Mouse (Mus musculus): Measurements from ENCODE around the gene Nudt12.

The Nudt12 gene

DNA sequence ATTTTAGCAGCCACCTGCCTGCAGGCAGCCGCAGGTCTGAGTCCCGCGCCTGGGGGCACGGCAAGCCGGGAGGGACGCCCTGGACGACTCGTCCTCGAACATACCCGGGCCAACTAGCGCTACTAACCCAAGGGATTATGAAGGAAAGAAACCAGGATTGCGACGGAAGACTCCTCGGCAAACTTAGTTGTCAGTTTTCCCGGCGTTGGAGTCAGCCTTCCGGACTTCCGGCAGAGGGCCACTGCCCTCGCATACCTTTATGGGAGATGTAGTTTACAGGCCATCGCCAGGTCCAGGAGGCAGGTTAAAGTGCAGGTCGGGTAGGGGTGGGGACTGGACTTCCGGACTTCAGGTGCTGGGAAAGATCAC lies at the start of gene Nudt12:
TSS of gene Nudt12 (minus strand) at position 282 of the 369 bp plus-strand sequence.
- DNase-seq (ENCODE audit: low spot score) = peak; percentile 39

DNA sequence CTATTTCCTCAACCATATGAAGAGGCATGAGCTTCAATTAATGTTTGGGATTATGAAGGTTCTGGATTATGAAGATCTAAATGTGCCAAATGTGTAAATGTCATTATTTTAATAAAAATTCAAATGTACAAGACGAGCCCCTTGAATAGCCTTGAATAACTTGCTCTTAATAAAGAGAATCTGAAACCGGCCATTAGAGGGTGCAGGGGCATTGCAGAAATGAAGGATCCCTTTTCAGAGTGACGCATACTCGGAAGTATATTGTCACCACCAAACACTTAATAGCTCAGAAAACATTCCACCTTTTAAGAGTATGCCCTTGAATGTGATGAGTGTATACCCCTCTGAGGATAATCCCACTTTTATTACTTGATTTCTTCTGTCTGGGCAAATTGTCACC lies 40.1 kb upstream of the Nudt12 start:
- no peak for DNase-seq (ENCODE audit: low spot score)

DNA sequence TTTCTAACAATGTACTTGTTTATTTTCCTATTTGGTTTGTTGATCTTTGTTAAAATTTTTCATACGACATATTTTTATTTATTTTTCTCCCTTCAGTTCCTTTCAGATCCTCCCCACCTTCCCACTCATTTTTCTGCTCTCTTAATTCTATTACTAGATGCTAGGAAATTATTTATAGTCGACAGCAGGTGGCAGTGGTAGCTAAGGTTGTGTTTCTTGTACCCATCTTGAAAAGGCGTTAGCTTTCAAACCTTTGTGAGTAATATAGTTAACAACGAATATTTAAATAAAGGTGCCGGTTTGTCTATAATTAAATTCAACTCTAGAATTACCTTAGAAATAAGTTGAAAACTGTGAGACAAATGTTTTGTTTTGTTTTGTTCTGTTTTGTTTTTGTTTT lies 26.6 kb upstream of the Nudt12 start:
- no peak for DNase-seq (ENCODE audit: low spot score)

DNA sequence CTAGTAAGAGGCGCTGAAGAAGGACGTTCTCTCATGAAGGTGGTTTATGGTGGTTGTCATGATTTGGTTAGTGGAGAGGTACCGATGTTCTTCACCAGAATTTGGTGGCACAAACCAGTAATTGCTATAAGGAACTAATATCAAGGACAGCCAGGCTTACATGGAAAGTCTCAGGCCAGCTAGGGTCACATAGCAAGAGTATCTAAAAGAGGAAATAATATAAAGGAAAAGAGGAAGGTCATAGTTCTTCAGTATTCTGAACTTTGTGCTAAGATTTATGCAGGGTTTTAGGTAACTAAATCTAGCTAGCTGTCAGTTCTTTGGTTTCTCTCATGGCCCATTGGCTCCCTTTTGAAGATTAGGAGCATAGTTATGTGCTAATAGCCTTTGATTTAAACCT lies 20.3 kb upstream of the Nudt12 start:
- DNase-seq (ENCODE audit: low spot score) = no peak

DNA sequence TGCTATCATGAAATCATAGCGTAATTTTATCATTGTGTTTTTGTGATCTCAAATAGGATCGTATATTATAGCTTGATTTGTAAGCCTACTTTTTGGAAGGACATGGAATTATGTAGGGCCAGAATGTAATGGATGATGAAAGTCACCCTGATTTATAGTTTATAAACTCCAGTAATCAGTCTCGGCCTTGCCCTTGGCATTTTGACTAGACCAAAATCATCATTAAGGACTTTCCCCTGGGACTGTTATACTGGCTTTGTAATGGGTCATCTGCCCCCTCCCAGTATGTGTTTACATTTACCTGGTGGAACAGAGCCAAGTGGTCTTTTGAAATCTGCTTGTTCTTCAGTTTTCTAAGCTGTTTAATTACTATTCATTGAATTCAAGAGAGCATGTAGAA lies 13.2 kb upstream of the Nudt12 start:
- DNase-seq (ENCODE audit: low spot score) = no peak

DNA sequence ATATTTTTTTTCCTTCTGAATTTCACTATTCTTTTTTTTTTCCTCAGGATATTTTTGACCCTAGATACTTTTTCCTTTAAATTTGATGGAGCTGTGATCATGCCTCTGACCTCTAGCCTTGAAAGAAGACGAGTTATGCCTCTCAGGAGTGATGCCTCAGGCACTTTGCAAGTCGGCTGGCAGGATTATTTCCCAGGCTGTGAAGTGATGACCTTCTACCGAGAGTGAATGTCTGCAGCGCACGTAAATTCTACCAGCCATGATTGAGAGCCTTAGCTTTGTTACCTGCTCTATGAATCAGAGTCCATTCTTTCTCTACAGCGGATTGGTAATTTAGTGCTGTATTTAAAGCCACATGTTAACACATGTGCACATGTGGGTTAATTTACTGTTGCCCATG lies 11.3 kb upstream of the Nudt12 start:
- DNase-seq (ENCODE audit: low spot score) = no peak

DNA sequence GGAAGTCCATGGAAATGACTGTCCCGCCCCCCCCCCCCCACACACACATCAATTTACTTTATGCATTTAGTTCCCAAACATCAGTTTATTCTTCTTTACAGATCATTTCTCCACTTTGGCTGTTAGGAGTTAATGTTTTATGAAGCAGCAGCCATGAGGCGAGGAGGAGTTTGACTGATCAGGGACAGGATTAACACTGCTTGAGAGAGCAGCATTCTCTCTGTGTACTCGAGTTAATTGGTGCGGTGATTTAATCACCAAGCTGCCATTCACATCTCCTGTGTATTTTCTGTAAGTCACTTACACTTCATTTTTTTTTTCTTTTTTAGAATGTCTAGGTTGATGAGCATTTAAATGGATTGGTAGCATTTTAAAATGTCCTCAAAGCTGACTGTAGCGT lies 10.8 kb upstream of the Nudt12 start:
- DNase-seq (ENCODE audit: low spot score) = no peak

DNA sequence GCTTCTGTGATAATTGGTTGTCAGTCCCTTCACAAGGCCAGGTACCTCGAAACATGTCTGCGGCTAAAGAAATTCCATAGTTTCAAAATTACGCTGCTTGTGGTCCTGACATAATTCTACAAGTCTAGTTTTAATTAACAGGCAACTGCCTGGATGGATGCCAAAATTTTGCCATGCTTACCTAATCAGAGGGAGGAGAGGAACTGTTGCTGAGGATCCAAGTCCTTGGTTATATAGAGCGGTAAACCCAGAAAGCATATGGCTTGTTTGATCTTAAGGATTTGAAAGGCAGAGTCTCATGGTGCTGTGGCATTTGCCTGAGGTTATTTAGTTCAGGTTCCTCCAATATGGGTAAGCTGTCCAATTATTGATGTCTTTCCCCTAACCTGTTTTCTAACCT lies 5.5 kb upstream of the Nudt12 start:
- DNase-seq (ENCODE audit: low spot score) = no peak

DNA sequence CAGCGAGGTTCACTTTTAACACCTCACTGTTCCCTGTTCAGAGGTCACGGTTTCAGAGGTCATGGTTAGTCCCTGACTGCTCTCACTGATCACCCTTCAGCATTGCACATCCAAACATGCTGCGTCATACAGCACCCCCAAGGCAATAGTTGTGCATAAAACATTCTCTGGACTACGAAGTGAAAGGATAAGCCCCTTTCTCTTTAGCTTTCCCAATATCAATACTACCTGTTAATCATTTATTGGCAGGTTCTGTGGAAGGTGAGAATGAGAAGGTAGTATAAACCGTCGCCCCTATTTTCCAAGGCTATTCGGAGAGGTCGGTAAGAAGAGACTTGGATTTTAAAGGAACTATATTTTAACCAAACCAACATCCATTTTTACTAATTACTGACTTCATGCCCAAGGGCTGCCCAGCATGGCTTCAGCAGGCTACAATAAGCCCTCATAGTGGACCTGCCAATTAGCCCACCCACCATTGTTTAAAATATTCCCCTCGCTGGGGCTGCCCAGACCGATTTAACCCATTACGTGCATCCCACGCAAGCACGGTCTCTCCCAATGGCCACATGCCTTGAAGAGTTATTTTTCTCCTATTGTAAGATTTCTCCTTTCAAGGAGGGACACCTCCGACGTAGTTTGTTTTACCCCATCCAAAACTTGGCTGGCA lies 616 bp downstream of the Nudt12 start:
- DNase-seq (ENCODE audit: low spot score) = no peak

DNA sequence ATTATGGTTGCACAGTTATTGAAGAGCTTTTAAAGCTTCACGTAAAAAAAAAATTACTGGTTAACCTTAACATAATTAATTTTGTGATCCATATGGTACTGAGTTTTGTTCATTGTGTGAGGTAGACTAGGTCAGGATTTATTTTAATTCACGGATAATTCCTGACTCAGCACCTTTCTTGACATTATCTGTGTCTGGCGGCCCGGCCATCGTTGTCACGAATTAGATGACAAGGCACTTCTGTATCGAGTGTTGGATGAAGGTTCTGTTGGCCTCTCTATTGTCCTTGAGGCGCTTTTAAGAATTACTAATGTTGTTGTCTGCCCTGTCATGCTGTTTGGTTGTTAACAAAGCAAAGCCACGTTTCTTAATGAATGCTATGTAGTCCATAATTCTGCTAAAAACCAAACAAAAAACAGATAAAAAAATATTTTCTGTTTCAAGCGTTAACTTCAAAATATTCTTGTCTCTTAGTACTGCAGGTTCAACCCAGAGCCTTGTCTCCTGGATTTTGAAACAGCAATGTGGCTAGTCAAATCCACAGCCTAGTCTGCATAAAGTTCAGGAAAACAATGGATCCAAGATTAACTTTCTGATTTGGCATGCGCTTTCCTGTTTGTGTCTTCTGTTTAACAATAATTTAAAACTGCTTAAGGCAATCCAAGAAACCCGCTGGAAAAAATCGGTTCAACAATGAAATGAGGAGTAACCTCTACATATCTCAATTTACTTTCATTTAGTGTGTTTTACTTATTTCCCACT lies 1.4 kb downstream of the Nudt12 start:
- no peak for DNase-seq (ENCODE audit: low spot score)

DNA sequence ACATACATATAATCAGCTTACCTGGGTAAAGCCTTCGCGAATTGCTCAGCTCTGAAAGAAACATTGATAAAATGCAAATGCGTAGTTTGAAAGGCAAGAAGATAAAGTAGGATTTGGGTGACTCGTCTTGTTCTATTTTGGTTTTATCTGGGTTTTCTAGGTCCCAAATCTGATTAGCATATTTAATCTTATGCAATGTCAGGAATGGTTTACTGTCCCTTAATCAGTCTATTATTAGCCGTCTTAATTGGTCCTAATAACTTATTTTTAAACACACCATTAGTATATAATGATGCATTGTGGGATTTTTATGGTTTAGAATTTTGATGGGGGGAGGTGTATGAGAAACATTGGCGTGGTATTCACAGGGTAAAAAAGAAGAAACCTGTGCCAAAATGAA lies 21.9 kb downstream of the Nudt12 start, which contains the start of gene Pdzph1:
TSS of gene Pdzph1 (minus strand) at position 101 of the 400 bp plus-strand sequence.
- DNase-seq (ENCODE audit: low spot score) = no peak

DNA sequence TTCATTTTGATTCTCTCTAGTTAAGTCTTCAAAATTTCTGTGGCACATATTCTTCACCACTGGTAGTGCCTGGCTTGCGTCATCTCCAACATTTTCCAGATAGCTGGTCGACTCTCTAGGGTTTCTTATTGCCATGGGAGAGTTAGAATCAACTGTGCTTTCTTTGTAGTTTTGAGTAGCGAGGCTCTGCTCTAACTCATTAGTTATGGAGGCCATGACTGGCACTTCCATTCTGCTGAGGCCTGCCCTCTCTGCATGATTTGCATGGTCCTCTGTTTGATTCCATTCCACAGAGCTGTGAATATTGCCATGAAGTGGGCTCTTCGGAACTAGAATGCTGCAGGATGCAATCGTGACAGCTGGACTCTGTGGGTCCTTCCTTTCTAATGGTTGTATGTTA lies 39.9 kb downstream of the Nudt12 start:
- no peak for DNase-seq (ENCODE audit: low spot score)

DNA sequence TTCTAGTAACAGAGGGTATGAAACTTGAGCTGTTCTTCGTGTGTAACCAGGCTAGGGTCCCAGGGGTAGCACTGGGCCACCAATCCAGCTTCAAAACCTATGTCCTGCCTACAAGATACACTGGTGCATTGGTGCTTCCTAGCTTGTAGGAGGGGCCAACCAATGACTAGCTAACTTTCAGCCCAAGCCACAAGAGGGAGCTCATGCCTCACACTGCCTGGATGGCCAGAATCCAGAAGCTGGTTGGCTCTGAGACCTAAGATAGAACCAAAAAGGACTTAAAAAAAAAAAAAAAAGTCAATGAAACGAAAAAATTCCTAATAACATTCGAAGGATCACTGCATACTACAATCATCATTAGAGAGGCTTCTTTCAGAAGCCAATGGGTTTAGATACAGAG lies 53.3 kb downstream of the Nudt12 start:
- DNase-seq (ENCODE audit: low spot score) = peak; percentile 6

DNA sequence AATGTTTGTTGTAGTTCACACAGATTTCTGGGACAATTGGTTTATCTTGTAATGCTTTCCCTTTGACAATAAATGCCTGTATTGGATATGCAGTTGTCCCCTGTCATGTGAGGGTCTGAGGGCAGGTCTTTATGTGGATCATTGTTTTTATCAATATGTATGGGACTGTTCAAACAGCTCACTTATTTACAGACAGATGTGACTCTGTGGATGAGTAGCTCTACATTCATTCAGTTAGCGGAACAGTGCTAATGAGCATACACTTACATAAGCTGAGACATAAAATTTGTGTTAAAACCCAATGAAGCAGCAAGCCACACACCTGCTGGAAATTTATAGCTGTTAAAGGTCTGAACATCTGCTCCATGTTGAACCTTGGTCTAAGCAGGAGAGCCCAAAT lies 56.1 kb downstream of the Nudt12 start:
- no peak for DNase-seq (ENCODE audit: low spot score)

Measured in urinary bladder, postnatal 25 days (tissue).